Mouse (Mus musculus): ENCODE data around the gene Rere.

- TF ChIP-seq CTCF (IDR thresholded peaks at IDR 0.05; ENCODE audit: control insufficient read depth, insufficient read depth, low read length) (no peak), POLR2A (IDR thresholded peaks at IDR 0.05; ENCODE audit: borderline replicate concordance, control insufficient read depth, low read depth, low read length) (no peak)
These were observed 2.5 kb downstream of the Rere start for GRCm38 (mm10) chr4:150283993-150284392.

Measured in bone marrow, adult 2 months (tissue).